In the genomic region with DNA sequence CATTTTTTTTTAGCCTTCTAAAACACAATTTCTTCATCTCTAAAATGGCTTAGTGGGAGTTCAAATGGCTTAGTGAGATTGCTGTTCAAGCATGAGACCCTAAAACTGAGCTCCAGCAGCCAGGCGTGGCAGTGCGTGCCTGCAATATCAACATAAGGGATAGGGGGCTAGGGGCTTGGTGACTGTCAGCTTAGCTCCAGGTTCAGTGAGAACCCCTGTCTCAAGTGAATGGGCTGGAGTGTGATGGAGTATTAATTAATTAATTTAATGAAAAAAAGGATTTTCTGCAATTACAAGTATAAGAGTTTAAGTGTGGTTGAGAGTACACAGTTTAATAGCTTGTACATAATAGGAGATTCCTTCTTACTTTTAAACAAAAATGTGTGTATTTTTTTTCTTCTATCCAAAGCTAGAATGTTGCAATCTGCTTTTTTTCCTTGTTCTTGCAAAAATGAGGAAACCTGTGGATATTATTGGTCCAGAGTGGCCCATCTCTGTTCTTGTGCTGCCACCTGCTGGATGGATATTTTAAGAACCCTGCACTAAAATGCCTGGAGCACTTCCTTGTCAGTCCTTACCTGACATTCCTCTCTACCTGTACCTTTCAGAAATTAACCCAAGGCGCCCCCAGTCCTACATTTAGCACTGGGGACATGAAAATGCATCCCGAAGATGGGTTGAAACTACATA, we compare ENCODE assay signal across 8 mouse cellular contexts. TPM values are rescaled to one million over a fixed set of nuclear protein-coding genes. Genes with fewer than 3 reads are reported as not detected.
A peak's percentile ranks its signal among the peaks of the same experiment; 100 is the strongest.
DNase-seq lines count a peak whose midpoint lies in the region; ATAC-seq and TF ChIP-seq lines count a peak whose summit lies in the region.

No protein-coding gene starts in this region.

- H3K4me3 ChIP-seq in CH12.LX (replicated peaks in 1 of 3; ENCODE audit: low read depth in 2 of 3, low read length in 2 of 3, poor library complexity in 1 of 3) = no peak overlapping the region
- no peak overlapping the region for H3K4me3 ChIP-seq in lung, embryonic 16.5 days (ENCODE audit: low read length)

- in situ Hi-C loops in CH12.LX (cut with MboI; ENCODE audit: low pct_ligation_motif_present, low pct_unique_long_range_greater_than_20kb, low sequenced_read_pairs) = loop anchor here (25.0 kb wide), 2 partner anchors 182 to 782 kb away; a partner anchor contains a TSS

- no peak overlapping the region for H3K4me2 ChIP-seq in CH12.LX (ENCODE audit: insufficient read depth, low read depth, poor library complexity, severe bottlenecking)
- H3K4me2 ChIP-seq in lung, embryonic 16.5 days (ENCODE audit: low read depth, low read length) = no peak overlapping the region

- no peaks in the 10 kb centered on the region for H3K36me3 ChIP-seq in CH12.LX (replicated peaks in 1 of 2; ENCODE audit: control insufficient read depth in 1 of 2, insufficient read depth in 1 of 2, low read length in 1 of 2)
- no peaks in the 10 kb centered on the region for H3K36me3 ChIP-seq in lung, embryonic 16.5 days (ENCODE audit: control insufficient read depth, insufficient read depth, low read length)

- no peaks in the 10 kb centered on the region for H3K9me3 ChIP-seq in CH12.LX (replicated peaks; ENCODE audit: low read length)
- H3K9me3 ChIP-seq in lung, embryonic 16.5 days (ENCODE audit: control insufficient read depth, low read length) = no peaks in the 10 kb centered on the region

- TF ChIP-seq EP300 in CH12.LX (IDR thresholded peaks at IDR 0.05; ENCODE audit: low read length) = no peak

- TF ChIP-seq CTCF in CH12.LX (conservative IDR thresholded peaks at IDR 0.05 in 1 of 2, IDR thresholded peaks at IDR 0.05 in 1 of 2; ENCODE audit: low read depth in 2 of 2, low read length in 2 of 2) = peak; percentile 33 to 85; a peak in 3 of 4 replicates

- DNase-seq in CH12.LX (ENCODE audit: extremely low read depth) (peak; percentile 39), WW6 (ENCODE audit: low read depth, low spot score) (peak; percentile 4)
- DNase-seq in cerebellum, postnatal 36 days = peak; percentile 76 to 89
- DNase-seq in gastrocnemius, postnatal 10 days = peak; percentile 75
- peak; percentile 68 to 91 for DNase-seq in layer of hippocampus, adult 18-20 months (ENCODE audit: low spot score in 2 of 2)
- peak; percentile 48 to 54 for DNase-seq in right cerebral cortex, postnatal 36 days (ENCODE audit: low spot score in 2 of 2)

- ATAC-seq in lung, embryonic 16.5 days (ENCODE audit: low read depth) = peak; percentile 69
- ATAC-seq in activated CD4-positive, CD25-positive, alpha-beta regulatory T cell, adult 4 months = no peak

- H3K4me1 ChIP-seq in CH12.LX (ENCODE audit: control insufficient read depth in 1 of 2, insufficient read depth in 2 of 2) = no peaks in the 10 kb centered on the region
- no peaks in the 10 kb centered on the region for H3K4me1 ChIP-seq in lung, embryonic 16.5 days (replicated peaks; ENCODE audit: control insufficient read depth, insufficient read depth, low read length)

- no peak overlapping the region for H3K27ac ChIP-seq in CH12.LX (ENCODE audit: insufficient read depth, low read depth)
- no peak overlapping the region for H3K27ac ChIP-seq in lung, embryonic 16.5 days (ENCODE audit: low read length)

- WGBS in lung, embryonic 16.5 days = 51% methylated on average over 4 of the region's 4 CpGs

- H3K9ac ChIP-seq in CH12.LX (ENCODE audit: insufficient read depth, low read depth) = no peak overlapping the region
- no peak overlapping the region for H3K9ac ChIP-seq in lung, embryonic 16.5 days (ENCODE audit: low read length)

- H3K79me2 ChIP-seq in CH12.LX (replicated peaks; ENCODE audit: control insufficient read depth, extremely low read depth, insufficient read depth, poor library complexity, severe bottlenecking) = no peaks in the 10 kb centered on the region

- peaks cover 7% of the 10 kb centered on the region for H3K27me3 ChIP-seq in CH12.LX (replicated peaks)
- H3K27me3 ChIP-seq in lung, embryonic 16.5 days (ENCODE audit: control insufficient read depth, insufficient read depth, low read depth, low read length) = no peaks in the 10 kb centered on the region

- peak; percentile 90 for TF ChIP-seq RAD21 in CH12.LX (IDR thresholded peaks at IDR 0.05; ENCODE audit: low read depth, low read length)

- no peak for TF ChIP-seq POLR2A in CH12.LX (IDR thresholded peaks at IDR 0.05; ENCODE audit: low read depth, low read length)

- dilution Hi-C loops in CH12.LX (cut with MboI; ENCODE audit: extremely low pct_ligation_motif_present, extremely low pct_unique_long_range_greater_than_20kb, low sequenced_read_pairs) = no loop called here

TF ChIP-seq in CH12.LX, 34 proteins besides CTCF, POLR2A, EP300 and RAD21:
- TF ChIP-seq TCF12 (IDR thresholded peaks at IDR 0.05; ENCODE audit: low read depth, low read length) (no peak), SMC3 (IDR thresholded peaks at IDR 0.05; ENCODE audit: low read depth, low read length) (peak; percentile 61), ZC3H11A (IDR thresholded peaks at IDR 0.05; ENCODE audit: low read depth, low read length) (peak; percentile 10; the same call in 1 of the 2 replicates), ELF1 (IDR thresholded peaks at IDR 0.05; ENCODE audit: low read depth, low read length) (peak; percentile 65)

RNA-seq across cellular contexts. Expression of a gene that starts 54.0 kb away (rescaled TPM):
- total RNA-seq in CH12.LX (2012; rRNA removed) = 35.0 and 38.9 TPM in 2 replicates
- 35.8 and 42.5 TPM in 2 replicates for total RNA-seq in CH12.LX (2014; rRNA removed)
- 36.6 and 36.8 TPM in 2 replicates for polyA plus RNA-seq in CH12.LX (2012; ENCODE audit: insufficient read length, low read depth)
- 100 to 1,000 TPM; 141 to 151 TPM for total RNA-seq in gastrocnemius, postnatal 10 days (2021)
- total RNA-seq in layer of hippocampus, adult 18-20 months (2021) = 10 to 100 TPM; 66.1 to 69.3 TPM
- 64.6 and 71.5 TPM in 2 replicates for polyA plus RNA-seq in lung, embryonic 16.5 days (2015; fragmentation: Nextera tagmentation; extraction: Ambion mirVana)
- 10 to 100 TPM; 16.1 to 17.5 TPM for polyA plus RNA-seq in activated CD4-positive, CD25-positive, alpha-beta regulatory T cell, adult 4 months (2017; shearing (Covaris generic))

Comparison
In these comparisons a context has a peak if more than half of its experiments do, and no peak if none do; other contexts are left out.
1. DNase-seq: peak in every context shown above with its lines; median percentile 82 in cerebellum, postnatal 36 days; 80 in layer of hippocampus, adult 18-20 months; 75 in gastrocnemius, postnatal 10 days; 51 in right cerebral cortex, postnatal 36 days; 39 in CH12.LX; 4 in WW6.